Mouse (Mus musculus) kidney, adult 2 months (tissue): ENCODE results near the gene Gm28041. TPM values are rescaled to one million over a fixed set of nuclear protein-coding genes. Genes with fewer than 3 reads are reported as not detected.
"Not testable (repeated sequence)": the region's sequence is repeated elsewhere in the genome, so short reads cannot be mapped to it uniquely, and the experiment has no call there.

Experiments used
- DNase-seq: peaks from one replicate; pipeline ENCODE4 v3.0.0; 2021
- H3K27ac ChIP-seq: fragments of 200-500 bp; 2 replicates; pipeline ENCODE4 v1.5.1; 2012; ENCODE audit warnings: low read depth, low read length, control low read depth, inconsistent platforms; ENCODE audit not compliant: insufficient read depth
- H3K27me3 ChIP-seq: fragments of 200-500 bp; replicated peaks from 2 replicates; pipeline ENCODE4 v1.6.1; 2012; ENCODE audit warnings: mild to moderate bottlenecking, moderate library complexity, low read length, inconsistent platforms; ENCODE audit not compliant: control insufficient read depth, insufficient read depth
- H3K36me3 ChIP-seq: fragments of 200-500 bp; 2 replicates; pipeline ENCODE4 v1.6.1; 2012; ENCODE audit warnings: mild to moderate bottlenecking, moderate library complexity, low read length, inconsistent platforms; ENCODE audit not compliant: control insufficient read depth, insufficient read depth
- H3K4me1 ChIP-seq: fragments of 200-500 bp; 2 replicates; pipeline ENCODE4 v1.6.1; 2011; ENCODE audit warnings: low read length; ENCODE audit not compliant: control insufficient read depth, insufficient read depth
- H3K4me3 ChIP-seq: fragments of 200-500 bp; 2 replicates; pipeline ENCODE4 v1.5.1; 2011; ENCODE audit warnings: mild to moderate bottlenecking, low read depth, low read length, control low read depth; ENCODE audit not compliant: insufficient read depth
- CTCF ChIP-seq: fragments of 200-500 bp; conservative IDR thresholded peaks from 2 replicates; pipeline ENCODE4 v1.5.1; 2011; ENCODE audit warnings: low read depth, mild to moderate bottlenecking, control low read depth, low read length, moderate library complexity, mixed read lengths; ENCODE audit not compliant: insufficient read depth, insufficient read length
- POLR2A ChIP-seq: fragments of 200-500 bp; IDR thresholded peaks from one replicate; pipeline ENCODE4 v1.6.1; 2011; ENCODE audit warnings: low read depth, low read length, control low read depth
- WGBS: fragments of 180-500 bp; shearing (Covaris S2); methylation state at CpG from one replicate; pipeline ENCODE4 v1.1.7; 2018; 5-methylcytosine and 5-hydroxymethylcytosine counted together
- polyA plus RNA-seq: library from polyadenylated mRNA; depleted of rRNA; stranded (reverse); fragments of >200 nt; gene quantifications from 2 replicates; pipeline ENCODE4 v1.2.3, GENCODE M21; 2012; rRNA removed

The Gm28041 gene
- 0.25 TPM in 1 of 2 replicates, not detected in the other for polyA plus RNA-seq

GRCm38 (mm10) chr13:67375050-67375911, at the start of gene Gm28041, which contains the start of gene Zfp456:
Gene Gm28041, minus strand, starts transcription at chr13:67375733.
Gene Zfp456, minus strand, starts transcription at chr13:67375810.
- not testable (repeated sequence) for H3K27me3 ChIP-seq, H3K36me3 ChIP-seq, H3K27ac ChIP-seq, H3K4me1 ChIP-seq
- DNase-seq = peak; percentile 87
- 16% methylated on average over 13 of the region's 15 CpGs for WGBS
- H3K4me3 ChIP-seq = peak within 1 kb of the TSS; percentile 48

GRCm38 (mm10) chr13:67422532-67422931, 47.0 kb upstream of the Gm28041 start:
- not testable (repeated sequence) for H3K27me3 ChIP-seq, H3K36me3 ChIP-seq, H3K27ac ChIP-seq, DNase-seq, H3K4me1 ChIP-seq, H3K4me3 ChIP-seq
- WGBS = 85% methylated on average over 2 of the region's 2 CpGs

DNA sequence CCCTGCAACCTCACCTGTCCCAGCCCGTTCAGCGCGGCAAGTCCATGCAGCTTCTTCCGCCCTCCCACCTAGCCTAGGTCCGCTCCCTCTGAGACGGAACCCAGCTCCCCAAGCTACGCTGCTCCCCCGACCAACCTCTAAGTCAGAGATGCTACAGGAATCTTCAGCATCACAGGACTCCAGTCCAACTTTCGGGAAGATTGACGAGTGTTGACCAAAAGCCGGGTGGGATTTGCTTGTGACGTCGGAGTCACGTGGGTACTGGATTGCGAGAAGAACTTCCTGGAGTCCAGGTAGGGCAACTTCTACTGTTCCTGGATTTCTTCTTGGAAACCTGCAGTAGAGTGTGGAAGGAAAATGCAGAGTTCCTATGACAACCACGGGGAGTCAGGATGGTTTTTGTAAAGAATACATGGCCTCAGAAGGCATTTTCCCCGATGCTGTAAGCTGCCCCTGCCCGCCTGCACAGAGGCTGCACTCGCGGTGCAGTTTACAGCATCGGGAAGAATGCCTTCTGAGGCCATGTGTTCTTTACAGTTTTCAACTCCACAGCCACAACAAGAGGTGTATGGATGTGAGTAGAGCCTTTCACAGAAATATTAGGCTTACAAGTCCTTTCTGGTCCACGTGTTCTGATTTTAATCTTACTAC, 45.8 kb upstream of the Gm28041 start, which contains the start of gene Zfp459:
Gene Zfp459 (minus strand): TSS at position 212 of the 651 bp plus-strand sequence.
- DNase-seq = peak; percentile 77
- Histone ChIP-seq H3K36me3 (no peaks in the 10 kb centered on the region), H3K27ac (no peak within 1 kb of the TSS), H3K4me1 (no peaks in the 10 kb centered on the region), H3K4me3 (peak within 1 kb of the TSS; percentile 94), H3K27me3 (no peaks in the 10 kb centered on the region)
- WGBS = 1% methylated on average over 22 of the region's 22 CpGs
- no peak for TF ChIP-seq CTCF
- TF ChIP-seq POLR2A = no peak

DNA sequence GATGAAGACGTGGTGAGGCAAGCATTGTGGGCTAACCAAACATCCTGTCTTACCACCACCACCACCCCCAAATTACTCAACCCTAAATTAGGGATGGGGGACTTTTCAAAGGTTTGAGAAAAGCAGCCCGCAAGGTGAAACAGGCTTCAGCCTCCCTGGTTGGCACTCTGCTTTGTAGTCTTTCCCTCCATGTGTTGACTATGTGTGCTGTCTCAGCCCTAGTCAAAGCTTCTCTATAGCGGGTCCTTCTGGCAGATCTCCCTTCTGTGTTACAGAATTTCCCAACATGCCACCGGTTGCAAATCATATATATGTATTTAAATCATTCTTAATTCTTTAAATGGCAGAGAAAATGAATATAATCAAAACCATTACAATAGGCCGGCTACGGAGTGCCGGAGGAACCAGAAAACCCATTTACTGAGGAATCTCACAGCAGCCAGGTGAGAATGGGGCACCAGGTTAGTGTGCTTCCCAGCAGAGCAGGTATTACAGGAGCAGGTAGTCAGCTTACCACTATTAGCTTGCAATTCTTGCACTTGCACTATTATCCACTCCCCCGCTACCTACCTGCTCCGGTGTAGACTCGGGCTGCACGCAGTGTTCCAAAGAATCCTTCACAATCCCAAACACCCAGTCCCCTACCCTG, 45.1 kb upstream of the Gm28041 start:
- 34% methylated on average over 11 of the region's 11 CpGs for WGBS
- Histone ChIP-seq H3K4me3 (peak overlapping the region; percentile 94), H3K27ac (no peak overlapping the region), H3K4me1 (no peaks in the 10 kb centered on the region), H3K27me3 (no peaks in the 10 kb centered on the region), H3K36me3 (no peaks in the 10 kb centered on the region)
- DNase-seq = no peak
- TF ChIP-seq POLR2A (no peak), CTCF (no peak)

GRCm38 (mm10) chr13:67416811-67417210, 41.3 kb upstream of the Gm28041 start:
- Histone ChIP-seq H3K4me1 (no peaks in the 10 kb centered on the region), H3K4me3 (no peak overlapping the region), H3K27me3 (no peaks in the 10 kb centered on the region), H3K36me3 (no peaks in the 10 kb centered on the region), H3K27ac (no peak overlapping the region)
- TF ChIP-seq POLR2A = no peak
- no peak for TF ChIP-seq CTCF
- DNase-seq = no peak
- WGBS = 85% methylated on average over 3 of the region's 3 CpGs

- Histone ChIP-seq H3K27me3 (no peaks in the 10 kb centered on the region), H3K4me1 (no peaks in the 10 kb centered on the region), H3K27ac (no peak overlapping the region), H3K36me3 (no peaks in the 10 kb centered on the region), H3K4me3 (no peak overlapping the region)
- WGBS = 86% methylated on average over 6 of the region's 6 CpGs
- no peak for TF ChIP-seq POLR2A
- TF ChIP-seq CTCF = no peak
- no peak for DNase-seq
Measured at GRCm38 (mm10) chr13:67415759-67416158, 40.2 kb upstream of the Gm28041 start.

DNA sequence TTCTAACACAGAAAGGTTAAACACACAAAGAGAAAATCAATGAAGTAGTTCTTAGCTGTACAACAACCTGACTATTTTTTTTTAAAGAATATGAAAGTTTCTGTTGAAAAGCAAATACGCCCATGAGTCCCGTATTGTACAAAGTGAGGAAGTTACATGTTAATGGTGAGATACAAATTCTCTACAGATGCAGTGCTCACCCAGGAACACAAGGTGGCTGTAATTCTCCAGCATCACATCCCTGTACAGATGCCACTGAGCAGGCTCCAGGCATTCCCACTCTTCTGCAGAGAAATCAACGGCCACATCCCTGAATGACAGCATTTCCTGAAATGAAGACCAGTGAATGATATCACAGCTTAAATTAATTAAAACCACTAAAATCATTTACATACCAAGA, 38.1 kb upstream of the Gm28041 start:
- WGBS = 47% methylated on average over 3 of the region's 3 CpGs
- peak; percentile 37 for TF ChIP-seq CTCF

DNA sequence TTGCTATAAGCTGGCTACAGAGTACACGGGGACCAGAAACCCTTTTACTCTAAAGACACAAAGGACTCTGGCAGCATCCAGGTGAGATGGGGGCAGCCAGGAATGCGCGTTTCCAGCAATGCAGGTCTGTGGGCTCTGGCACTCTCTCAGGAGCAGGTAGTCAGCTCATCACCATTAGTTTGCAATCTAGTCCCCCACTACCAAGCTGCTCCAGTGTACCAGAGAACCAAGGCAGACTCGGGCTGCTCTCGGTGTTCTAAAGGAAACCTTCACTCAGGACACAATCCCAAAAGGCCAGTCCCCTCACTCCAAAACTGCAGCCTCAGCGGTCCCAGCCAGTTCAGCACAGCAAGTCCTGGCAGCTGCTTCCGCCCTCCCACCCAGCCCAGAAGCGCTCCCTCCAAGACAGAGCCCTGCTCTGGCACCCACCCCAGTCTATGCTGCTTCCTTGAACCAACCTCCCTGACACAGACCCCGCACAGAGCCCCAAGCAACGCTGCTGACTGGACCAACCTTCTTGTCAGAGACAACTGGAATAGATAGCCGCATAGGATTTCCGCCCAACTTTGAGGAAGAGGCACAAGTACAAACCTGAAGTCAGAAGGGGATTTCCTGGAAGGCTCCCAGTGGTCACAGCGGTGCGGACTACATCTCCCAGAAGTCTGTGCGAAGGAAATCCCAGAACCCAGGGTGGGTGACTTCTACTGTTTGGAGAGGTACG, 23.8 kb upstream of the Gm28041 start, which contains the start of gene Zfp429:
Gene Zfp429 (minus strand): TSS at position 637 of the 721 bp plus-strand sequence.
- Histone ChIP-seq H3K4me3 (peak within 1 kb of the TSS; percentile 89), H3K27ac (peak within 1 kb of the TSS; percentile 28; the same call in 1 of the 2 replicates)
- H3K4me1 ChIP-seq, H3K36me3 ChIP-seq, H3K27me3 ChIP-seq: not testable (repeated sequence)
- whole genome bisulfite sequencing = 4% methylated on average over 16 of the region's 16 CpGs
- DNase-seq = peak; percentile 86

More for the DNA sequence above, 38.1 kb upstream of the Gm28041 start:
- not testable (repeated sequence) for H3K4me1 ChIP-seq, H3K4me3 ChIP-seq, H3K27me3 ChIP-seq, H3K27ac ChIP-seq, H3K36me3 ChIP-seq
- peak; percentile 10 for DNase-seq

DNA sequence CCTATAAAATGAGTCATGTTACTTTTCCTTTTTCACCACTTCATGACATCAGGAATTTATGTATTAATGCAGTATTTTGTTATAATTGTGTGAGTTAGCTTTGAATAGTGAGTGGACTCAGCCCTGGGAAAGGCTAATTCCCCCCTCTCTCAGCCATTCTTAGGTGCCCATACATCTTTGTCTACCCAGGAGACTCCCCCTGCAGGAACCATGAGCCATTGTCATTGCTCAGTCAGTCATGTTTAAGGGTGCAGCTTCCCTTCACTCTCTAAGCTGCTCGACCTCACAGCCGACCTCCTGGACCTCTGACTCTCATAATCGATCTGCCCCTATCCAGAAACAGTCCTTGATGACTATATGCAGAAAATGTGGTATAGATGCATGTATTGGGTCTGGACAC, 722 bp upstream of the Gm28041 start:
- not testable (repeated sequence) for H3K4me1 ChIP-seq, H3K27ac ChIP-seq, DNase-seq, H3K36me3 ChIP-seq, H3K27me3 ChIP-seq, H3K4me3 ChIP-seq
- 82% methylated on average over 3 of the region's 3 CpGs for WGBS
